8 mouse cellular contexts compared by ENCODE assay signal in the genomic region with DNA sequence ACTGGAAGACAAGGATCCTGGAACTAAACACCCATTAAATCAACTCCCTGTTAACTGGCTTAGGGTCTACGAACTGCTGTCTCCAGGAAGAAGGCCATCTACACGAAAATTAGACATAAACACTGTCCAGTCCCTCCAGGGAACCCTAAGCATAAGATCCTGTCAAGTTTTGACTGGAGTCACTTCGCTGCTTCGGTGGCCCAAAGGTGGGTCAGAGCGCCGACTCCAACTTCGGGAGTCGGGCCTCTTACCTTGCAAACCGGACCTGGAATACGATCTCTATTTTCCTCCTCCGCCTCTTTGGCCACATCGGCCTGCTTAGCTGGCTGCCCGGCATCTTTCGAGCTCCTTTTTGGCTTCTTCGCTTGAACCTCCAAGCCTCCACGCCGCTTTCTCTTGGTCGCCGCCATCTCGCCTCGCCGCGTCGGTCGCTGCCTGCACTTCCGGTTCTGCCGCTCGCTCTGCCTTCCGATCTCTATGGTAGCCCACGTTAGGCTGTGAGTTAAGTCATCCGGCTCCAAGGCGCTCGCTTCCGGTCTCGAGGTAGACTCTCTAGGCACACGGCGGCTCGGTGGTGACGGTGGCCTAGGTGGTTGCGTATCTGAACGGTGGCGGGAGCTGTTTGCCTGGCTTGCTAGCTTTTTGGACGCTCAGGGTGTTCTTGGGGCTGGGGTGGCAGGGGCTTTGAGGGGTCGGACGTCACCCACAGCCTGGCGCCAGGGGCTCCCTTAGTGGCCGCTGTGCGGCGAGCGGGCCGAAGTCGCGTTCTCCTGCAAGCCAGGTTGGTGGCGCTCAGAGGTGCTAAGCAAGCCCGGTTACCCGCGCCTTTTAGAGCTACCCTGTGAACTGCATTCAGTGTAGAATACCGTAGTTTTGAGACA. TPM values are rescaled to one million over a fixed set of nuclear protein-coding genes. Genes with fewer than 3 reads are reported as not detected.
A peak's percentile ranks its signal among the peaks of the same experiment; 100 is the strongest.
DNase-seq lines count a peak whose midpoint lies in the region; ATAC-seq lines count a peak whose summit lies in the region.

A gene (minus strand): TSS at position 464 of the 881 bp plus-strand sequence.
A gene (plus strand): TSS at position 535 of the 881 bp plus-strand sequence.

- H3K4me1 ChIP-seq in forebrain, embryonic 14.5 days (ENCODE audit: control insufficient read depth, insufficient read depth, low read length): peaks cover 14% of the 10 kb centered on the region
- peaks cover 23% of the 10 kb centered on the region for H3K4me1 ChIP-seq in neural tube, embryonic 15.5 days

- H3K27me3 ChIP-seq in forebrain, embryonic 14.5 days (replicated peaks; ENCODE audit: control insufficient read depth, insufficient read depth, low read length): no peaks in the 10 kb centered on the region
- H3K27me3 ChIP-seq in neural tube, embryonic 15.5 days (replicated peaks): no peaks in the 10 kb centered on the region

- intact Hi-C loops in heart, postnatal 14 days (cut with DNase I): loop anchor here (10.0 kb wide), 1 partner anchor 909 kb away; a partner anchor contains a TSS

- H3K9ac ChIP-seq in forebrain, embryonic 14.5 days (ENCODE audit: low read length): peak within 1 kb of the TSS; percentile 80
- peak within 1 kb of the TSS; percentile 71 for H3K9ac ChIP-seq in neural tube, embryonic 15.5 days (replicated peaks)

- peak; percentile 100 for ATAC-seq in forebrain, embryonic 14.5 days
- ATAC-seq in neural tube, embryonic 15.5 days (ENCODE audit: low FRiP score): peak; percentile 100

- peaks cover 31% of the 10 kb centered on the region for H3K36me3 ChIP-seq in forebrain, embryonic 14.5 days (ENCODE audit: control insufficient read depth, insufficient read depth, low read length)
- peaks cover 16% of the 10 kb centered on the region for H3K36me3 ChIP-seq in neural tube, embryonic 15.5 days

- WGBS in forebrain, embryonic 14.5 days: under 1% methylated on average over 58 of the region's 58 CpGs
- under 1% methylated on average over 58 of the region's 58 CpGs for WGBS in neural tube, embryonic 15.5 days

- peak within 1 kb of the TSS; percentile 74 for H3K4me2 ChIP-seq in forebrain, embryonic 14.5 days (ENCODE audit: low read length)
- H3K4me2 ChIP-seq in neural tube, embryonic 15.5 days: peak within 1 kb of the TSS; percentile 68

- no peaks in the 10 kb centered on the region for H3K9me3 ChIP-seq in forebrain, embryonic 14.5 days (replicated peaks; ENCODE audit: control insufficient read depth, low read length)
- no peaks in the 10 kb centered on the region for H3K9me3 ChIP-seq in neural tube, embryonic 15.5 days (replicated peaks)

- H3K4me3 ChIP-seq in forebrain, embryonic 14.5 days (ENCODE audit: low read depth, low read length): peak within 1 kb of the TSS; percentile 75
- H3K4me3 ChIP-seq in neural tube, embryonic 15.5 days (replicated peaks): peak within 1 kb of the TSS; percentile 85

- H3K27ac ChIP-seq in forebrain, embryonic 14.5 days (ENCODE audit: low read depth, low read length): peak within 1 kb of the TSS; percentile 64; the same call in 1 of the 2 replicates
- H3K27ac ChIP-seq in neural tube, embryonic 15.5 days (replicated peaks): peak within 1 kb of the TSS; percentile 88

- peak; percentile 97 for DNase-seq in ES-CJ7 (ENCODE audit: low read depth, low spot score)
- peak; percentile 90 for DNase-seq in cerebellum, adult 11 months
- peak; percentile 99 for DNase-seq in forebrain, embryonic 14.5 days (ENCODE audit: low spot score)
- DNase-seq in heart, postnatal 14 days: peak; percentile 92 to 93
- peak; percentile 96 for DNase-seq in layer of hippocampus, adult 11-12 months (ENCODE audit: low spot score)
- DNase-seq in lung, adult 18-20 months: peak; percentile 94 to 95
- peak; percentile 95 for DNase-seq in testis, postnatal 14 days (ENCODE audit: low spot score)

RNA-seq across cellular contexts. Expression of the first gene that starts in this region (rescaled TPM):
- polyA plus RNA-seq in forebrain, embryonic 14.5 days (2014; fragmentation: Nextera tagmentation; extraction: Ambion mirVana): 90.4 and 101 TPM in 2 replicates
- total RNA-seq in heart, postnatal 14 days (2021): 10 to 100 TPM; 15.3 to 20.5 TPM
- polyA plus RNA-seq in neural tube, embryonic 15.5 days (2015; fragmentation: Nextera tagmentation; extraction: Ambion mirVana): 48.7 and 59.4 TPM in 2 replicates

RNA-seq across cellular contexts. Expression of the second gene that starts in this region (rescaled TPM):
- 13.7 and 14.3 TPM in 2 replicates for polyA plus RNA-seq in forebrain, embryonic 14.5 days (2014; fragmentation: Nextera tagmentation; extraction: Ambion mirVana)
- 1 to 10 TPM; 7.2 to 8.5 TPM for total RNA-seq in heart, postnatal 14 days (2021)
- polyA plus RNA-seq in neural tube, embryonic 15.5 days (2015; fragmentation: Nextera tagmentation; extraction: Ambion mirVana): 25.5 and 33.0 TPM in 2 replicates

Comparison
In these comparisons a context has a peak if more than half of its experiments do, and no peak if none do; other contexts are left out.
1. Peak in every context shown above with its lines: DNase-seq, ATAC-seq, H3K4me3 ChIP-seq and H3K27ac ChIP-seq.